Mouse (Mus musculus): ENCODE measurements around the gene Ccr4.

Ccr4 gene

GRCm38 (mm10) chr9:114466871-114467270 lies 37.8 kb downstream of the Ccr4 start:
- DNase-seq: no peak

- DNase-seq: no peak
Measured at GRCm38 (mm10) chr9:114465442-114465841, 39.3 kb downstream of the Ccr4 start.

DNA sequence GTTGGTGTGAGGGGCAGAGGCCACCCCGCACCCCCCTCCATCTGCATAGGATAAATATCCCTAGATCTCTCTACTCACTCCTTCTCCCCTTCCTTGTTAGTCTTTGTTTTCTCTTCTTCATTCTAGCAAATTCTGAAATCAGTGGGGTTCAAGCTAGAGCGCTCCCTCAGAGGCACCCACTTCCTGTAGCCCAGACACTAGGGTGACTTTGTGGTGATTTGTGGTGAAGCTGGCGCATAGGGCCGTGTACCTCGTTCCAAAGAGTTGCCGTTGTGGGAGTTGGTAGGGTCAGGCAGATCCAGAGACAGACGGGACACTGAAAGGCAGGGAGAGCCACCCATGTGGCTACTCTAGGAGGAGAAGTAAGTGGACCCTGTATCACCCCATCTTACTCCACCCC lies 42.1 kb downstream of the Ccr4 start:
- no peak for DNase-seq

DNA sequence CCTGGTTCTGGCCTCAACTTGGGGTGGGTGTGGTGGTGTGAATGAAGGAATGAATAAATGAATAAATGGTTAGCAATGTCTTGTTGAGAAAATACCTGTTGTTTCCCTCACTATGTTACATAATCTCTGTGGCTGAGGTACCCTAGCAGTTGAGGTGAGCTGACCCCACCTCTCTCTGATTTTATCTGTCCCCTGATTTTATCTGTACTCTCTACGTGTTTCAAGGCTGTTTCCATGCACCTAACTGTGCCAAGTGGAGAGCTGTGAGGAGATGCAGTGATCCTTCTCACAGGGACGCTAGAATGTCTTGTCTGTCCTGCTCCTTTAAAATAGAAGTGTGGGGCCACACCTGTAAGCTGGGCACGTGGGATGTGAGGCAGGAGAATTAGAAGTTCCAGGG lies 46.3 kb downstream of the Ccr4 start:
- no peak for DNase-seq

- DNase-seq: no peak
Measured at GRCm38 (mm10) chr9:114455420-114455819, 49.3 kb downstream of the Ccr4 start.

DNA sequence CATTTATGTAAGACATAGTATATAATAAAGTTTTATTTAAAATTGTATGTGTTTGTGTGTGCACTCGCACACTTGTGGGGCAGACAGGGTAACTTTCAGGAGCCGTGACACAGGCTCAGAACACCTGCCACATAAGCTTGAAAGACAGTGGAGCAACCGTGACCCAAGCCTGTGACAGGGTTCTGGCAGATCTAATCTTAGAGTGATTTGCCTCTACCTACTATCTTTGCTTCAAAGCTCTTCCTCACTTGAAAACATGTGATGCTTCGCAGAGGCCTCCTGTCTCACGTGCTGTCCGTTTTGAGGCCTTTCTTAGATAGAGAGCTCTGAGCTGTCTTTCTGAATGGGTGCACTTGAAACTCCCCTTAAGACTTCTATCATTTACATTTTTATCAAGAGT lies 52.3 kb downstream of the Ccr4 start:
- no peak for DNase-seq

- no peak for DNase-seq
Measured at GRCm38 (mm10) chr9:114451615-114452014, 53.1 kb downstream of the Ccr4 start.

DNA sequence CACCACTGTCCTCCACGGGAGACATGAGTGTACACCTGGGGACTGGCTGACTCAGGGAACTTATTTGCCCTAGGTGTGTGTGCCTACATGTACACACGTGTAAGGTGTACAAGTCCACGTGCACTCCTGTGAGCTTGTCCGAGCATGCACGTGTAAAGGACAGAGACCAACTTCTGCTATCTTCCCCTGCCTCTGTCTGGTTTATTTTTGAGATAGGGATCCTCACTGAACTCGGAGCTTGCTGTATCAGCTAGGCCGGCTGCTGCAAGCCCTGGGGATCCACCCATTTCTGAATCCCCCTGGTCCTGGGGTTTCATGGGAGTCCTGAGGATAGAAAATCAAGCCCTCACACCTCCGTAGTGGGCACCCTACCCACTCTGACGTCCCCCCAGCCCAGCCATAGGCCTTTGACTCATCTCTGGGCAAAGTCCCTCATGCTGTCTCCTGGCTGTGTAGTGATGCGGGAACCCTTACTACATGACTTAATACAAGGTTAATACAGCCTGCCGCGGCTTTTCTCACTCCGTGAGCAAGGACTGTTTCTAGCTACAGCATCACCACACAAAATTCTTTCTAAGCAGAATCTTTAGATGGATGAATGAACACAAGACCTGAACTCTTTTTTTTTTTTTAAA lies 55.5 kb downstream of the Ccr4 start:
- DNase-seq: no peak

GRCm38 (mm10) chr9:114448700-114449099 lies 56.0 kb downstream of the Ccr4 start:
- DNase-seq: no peak

GRCm38 (mm10) chr9:114446887-114447286 lies 57.8 kb downstream of the Ccr4 start:
- no peak for DNase-seq

- no peak for DNase-seq
Measured at GRCm38 (mm10) chr9:114443351-114443750, 61.4 kb downstream of the Ccr4 start.

- DNase-seq: no peak
Measured at GRCm38 (mm10) chr9:114442893-114443292, 61.8 kb downstream of the Ccr4 start.

DNA sequence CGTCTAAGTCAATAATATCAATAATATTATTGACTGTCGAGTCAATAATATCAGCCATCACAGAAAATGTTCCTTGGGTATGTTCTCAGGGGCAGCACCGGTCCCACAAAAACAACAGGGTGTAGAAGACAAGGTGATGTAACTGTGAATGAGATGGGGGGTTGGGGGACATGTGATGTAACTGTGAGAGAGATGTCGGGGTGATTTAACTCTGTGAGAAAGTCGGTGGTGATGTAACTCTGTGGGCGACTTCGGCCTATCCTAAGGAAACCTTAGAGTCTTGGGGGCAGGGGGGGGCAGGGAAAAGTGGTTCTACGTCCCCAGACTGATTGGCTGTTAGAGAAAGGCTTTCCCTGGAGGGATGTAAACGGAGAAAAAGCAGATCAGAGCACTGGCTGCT lies 62.5 kb downstream of the Ccr4 start:
- DNase-seq: no peak

DNA sequence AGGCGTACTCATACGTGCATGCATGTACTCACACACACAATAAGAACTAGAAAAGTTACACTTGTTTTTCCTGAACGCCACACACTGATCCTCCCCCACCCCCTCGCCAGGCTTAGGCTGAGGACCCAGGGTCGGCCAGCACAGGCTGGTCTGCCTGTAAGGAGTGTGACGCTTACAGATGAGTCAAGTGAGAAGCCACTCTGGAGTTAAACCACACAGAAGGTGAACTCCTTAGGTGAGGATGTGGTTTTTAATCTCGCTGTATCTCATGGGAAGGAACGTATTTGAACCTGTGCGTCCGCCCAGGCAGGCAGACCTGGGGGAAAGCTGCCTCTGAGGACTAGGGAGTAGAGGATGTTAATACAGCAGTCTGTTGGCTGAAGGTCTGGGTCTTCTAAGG lies 64.2 kb downstream of the Ccr4 start:
- DNase-seq: no peak

Data from right cerebral cortex, postnatal 25 days (tissue).